Mouse (Mus musculus) ES-E14 (cell line): Measurements from ENCODE around the gene Coq8a.

Source experiments
- HCFC1 ChIP-seq: IDR thresholded peaks from 2 replicates; pipeline ENCODE4 v1.6.1; 2012; ENCODE audit warnings: low read length, inconsistent platforms, borderline replicate concordance; ENCODE audit not compliant: insufficient read depth
- MAFK ChIP-seq: IDR thresholded peaks from 2 replicates; pipeline ENCODE4 v1.6.1; 2014; ENCODE audit warnings: mild to moderate bottlenecking, low read depth, low read length, inconsistent platforms; ENCODE audit not compliant: insufficient read depth
- ZNF384 ChIP-seq: IDR thresholded peaks from 2 replicates; pipeline ENCODE4 v1.6.1; 2012; ENCODE audit warnings: low read depth, low read length, inconsistent platforms

GRCm38 (mm10) chr1:180132187-180132586 lies 67.2 kb downstream of the Coq8a start:
- TF ChIP-seq MAFK (no peak), ZNF384 (no peak), HCFC1 (no peak)
